Mouse (Mus musculus) C2C12 (cell line): ENCODE data around the gene Ddx20.

Source experiments
- CEBPB ChIP-seq: IDR thresholded peaks from one replicate; pipeline ENCODE4 v1.6.1; 2011; ENCODE audit warnings: low read depth, mild to moderate bottlenecking, control low read depth, moderate library complexity
- CTCF ChIP-seq: IDR thresholded peaks from one replicate; pipeline ENCODE4 v1.5.1; 2011; ENCODE audit not compliant: control insufficient read depth, insufficient read depth, insufficient read length
- FOSL1 ChIP-seq: IDR thresholded peaks from one replicate; pipeline ENCODE4 v1.8.0; 2011; ENCODE audit warnings: mild to moderate bottlenecking, low read length; ENCODE audit not compliant: poor library complexity, insufficient read depth, severe bottlenecking
- MYOD1 ChIP-seq: IDR thresholded peaks from one replicate; pipeline ENCODE4 v1.6.1; 2011; ENCODE audit warnings: low read depth; ENCODE audit not compliant: control insufficient read depth, insufficient read length
- MYOG ChIP-seq: IDR thresholded peaks from one replicate; pipeline ENCODE4 v1.6.1; 2011; ENCODE audit not compliant: control insufficient read depth, insufficient read length; ENCODE audit errors: extremely low read depth
- USF1 ChIP-seq: IDR thresholded peaks from one replicate; pipeline ENCODE4 v1.6.1; 2011; ENCODE audit warnings: low read depth, mild to moderate bottlenecking, control low read depth, moderate library complexity

DNA sequence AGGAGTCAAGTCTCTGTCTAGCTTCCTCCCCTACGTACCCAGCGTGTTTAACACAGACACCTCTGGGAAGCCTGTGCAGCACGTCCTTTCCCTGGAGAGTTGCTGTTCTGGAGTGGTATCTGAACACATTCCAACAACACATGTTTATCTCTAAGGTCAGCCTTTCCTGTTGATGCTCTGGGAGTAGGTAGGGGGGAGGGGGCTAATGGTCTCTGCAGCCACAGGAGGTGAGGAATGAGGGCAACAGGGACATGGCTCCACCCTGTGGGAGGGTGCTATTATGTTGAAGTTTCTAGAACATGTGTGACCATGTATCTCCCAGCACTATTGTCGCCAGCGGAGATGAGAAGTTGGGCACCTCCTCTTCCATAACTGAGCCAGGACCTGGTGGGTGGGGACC lies 14.0 kb upstream of the Ddx20 start:
- no peak for TF ChIP-seq MYOG
- TF ChIP-seq CTCF, result no peak
- no peak for TF ChIP-seq CEBPB
- TF ChIP-seq FOSL1, result no peak
- TF ChIP-seq MYOD1, result no peak
- no peak for TF ChIP-seq USF1
